Mouse (Mus musculus): ENCODE measurements at regions not wholly inside any gene's neighbourhood (a gene's known extent, or its start where the extent isn't known, plus 50 kb on each side); places are given as distances from the start of the nearest gene placed in this dataset.

- Histone ChIP-seq H3K27ac (replicated peaks; ENCODE audit: low read depth, low read length) (no peak overlapping the region), H3K27me3 (ENCODE audit: control insufficient read depth, insufficient read depth, low read length) (no peaks in the 10 kb centered on the region), H3K4me3 (replicated peaks; ENCODE audit: low read length) (no peak overlapping the region), H3K9me3 (ENCODE audit: control insufficient read depth, low read length) (no peaks in the 10 kb centered on the region), H3K36me3 (ENCODE audit: control insufficient read depth, insufficient read depth, low read length) (no peaks in the 10 kb centered on the region), H3K9ac (ENCODE audit: low read depth, low read length, severe bottlenecking) (no peak overlapping the region), H3K4me2 (replicated peaks; ENCODE audit: low read depth, low read length, severe bottlenecking) (no peak overlapping the region), H3K4me1 (ENCODE audit: control insufficient read depth, insufficient read depth, low read length) (no peaks in the 10 kb centered on the region)
- 90% methylated on average over 5 of the region's 5 CpGs for WGBS
- ATAC-seq (ENCODE audit: low FRiP score, low read depth), result no peak
- DNase-seq (ENCODE audit: low spot score), result no peak
- TF ChIP-seq POLR2A (IDR thresholded peaks at IDR 0.05; ENCODE audit: borderline replicate concordance, extremely low read depth, insufficient read depth, insufficient read length), result no peak
Measured at GRCm38 (mm10) chr19:36261819-36262218, 86.3 kb upstream of the Pcgf5 start.

- Histone ChIP-seq H3K27me3 (ENCODE audit: control insufficient read depth, insufficient read depth, low read length) (no peaks in the 10 kb centered on the region), H3K4me1 (ENCODE audit: control insufficient read depth, insufficient read depth, low read length) (no peaks in the 10 kb centered on the region), H3K9me3 (ENCODE audit: control insufficient read depth, low read length) (no peaks in the 10 kb centered on the region), H3K4me3 (replicated peaks; ENCODE audit: low read length) (no peak overlapping the region), H3K27ac (replicated peaks; ENCODE audit: low read depth, low read length) (no peak overlapping the region), H3K9ac (ENCODE audit: low read depth, low read length, severe bottlenecking) (no peak overlapping the region), H3K4me2 (replicated peaks; ENCODE audit: low read depth, low read length, severe bottlenecking) (no peak overlapping the region), H3K36me3 (ENCODE audit: control insufficient read depth, insufficient read depth, low read length) (no peaks in the 10 kb centered on the region)
- 83% methylated on average over 4 of the region's 4 CpGs for WGBS
- TF ChIP-seq POLR2A (IDR thresholded peaks at IDR 0.05; ENCODE audit: borderline replicate concordance, extremely low read depth, insufficient read depth, insufficient read length), result no peak
- ATAC-seq (ENCODE audit: low FRiP score, low read depth) (no peak), DNase-seq (ENCODE audit: low spot score) (no peak)
Measured at GRCm38 (mm10) chr19:36263923-36264322, 84.2 kb upstream of the Pcgf5 start.

- Histone ChIP-seq H3K27me3 (ENCODE audit: control insufficient read depth, insufficient read depth, low read length) (no peaks in the 10 kb centered on the region), H3K4me1 (ENCODE audit: control insufficient read depth, insufficient read depth, low read length) (no peaks in the 10 kb centered on the region), H3K4me2 (replicated peaks; ENCODE audit: low read depth, low read length, severe bottlenecking) (no peak overlapping the region), H3K27ac (replicated peaks; ENCODE audit: low read depth, low read length) (no peak overlapping the region), H3K4me3 (replicated peaks; ENCODE audit: low read length) (no peak overlapping the region), H3K9me3 (ENCODE audit: control insufficient read depth, low read length) (no peaks in the 10 kb centered on the region), H3K36me3 (ENCODE audit: control insufficient read depth, insufficient read depth, low read length) (no peaks in the 10 kb centered on the region), H3K9ac (ENCODE audit: low read depth, low read length, severe bottlenecking) (no peak overlapping the region)
- WGBS, result 90% methylated on average over 2 of the region's 2 CpGs
- DNase-seq (ENCODE audit: low spot score), result no peak
- no peak for ATAC-seq (ENCODE audit: low FRiP score, low read depth)
- no peak for TF ChIP-seq POLR2A (IDR thresholded peaks at IDR 0.05; ENCODE audit: borderline replicate concordance, extremely low read depth, insufficient read depth, insufficient read length)
Measured at GRCm38 (mm10) chr19:36264397-36264796, 83.7 kb upstream of the Pcgf5 start.

GRCm38 (mm10) chr19:36265276-36265675 lies 82.8 kb upstream of the Pcgf5 start:
- Histone ChIP-seq H3K36me3 (ENCODE audit: control insufficient read depth, insufficient read depth, low read length) (no peaks in the 10 kb centered on the region), H3K4me3 (replicated peaks; ENCODE audit: low read length) (no peak overlapping the region)
- ATAC-seq (ENCODE audit: low FRiP score, low read depth), result no peak

GRCm38 (mm10) chr19:36266346-36266745 lies 81.8 kb upstream of the Pcgf5 start:
- H3K9me3 ChIP-seq (ENCODE audit: control insufficient read depth, low read length), result no peaks in the 10 kb centered on the region
- no peak overlapping the region for H3K4me2 ChIP-seq (replicated peaks; ENCODE audit: low read depth, low read length, severe bottlenecking)
- no peak overlapping the region for H3K9ac ChIP-seq (ENCODE audit: low read depth, low read length, severe bottlenecking)
- no peaks in the 10 kb centered on the region for H3K36me3 ChIP-seq (ENCODE audit: control insufficient read depth, insufficient read depth, low read length)
- H3K4me3 ChIP-seq (replicated peaks; ENCODE audit: low read length), result no peak overlapping the region
- H3K27me3 ChIP-seq (ENCODE audit: control insufficient read depth, insufficient read depth, low read length), result no peaks in the 10 kb centered on the region
- 44% methylated on average over 8 of the region's 8 CpGs for WGBS
- ATAC-seq (ENCODE audit: low FRiP score, low read depth) (no peak), DNase-seq (ENCODE audit: low spot score) (no peak)
- no peak for TF ChIP-seq POLR2A (IDR thresholded peaks at IDR 0.05; ENCODE audit: borderline replicate concordance, extremely low read depth, insufficient read depth, insufficient read length)
- H3K27ac ChIP-seq (replicated peaks; ENCODE audit: low read depth, low read length), result no peak overlapping the region
- H3K4me1 ChIP-seq (ENCODE audit: control insufficient read depth, insufficient read depth, low read length), result no peaks in the 10 kb centered on the region

More at GRCm38 (mm10) chr19:36265276-36265675, 82.8 kb upstream of the Pcgf5 start:
- no peak overlapping the region for H3K4me2 ChIP-seq (replicated peaks; ENCODE audit: low read depth, low read length, severe bottlenecking)
- H3K9me3 ChIP-seq (ENCODE audit: control insufficient read depth, low read length), result no peaks in the 10 kb centered on the region
- H3K9ac ChIP-seq (ENCODE audit: low read depth, low read length, severe bottlenecking), result no peak overlapping the region
- DNase-seq (ENCODE audit: low spot score), result no peak
- 84% methylated on average over 1 of the region's 1 CpGs for WGBS
- H3K27me3 ChIP-seq (ENCODE audit: control insufficient read depth, insufficient read depth, low read length), result no peaks in the 10 kb centered on the region
- TF ChIP-seq POLR2A (IDR thresholded peaks at IDR 0.05; ENCODE audit: borderline replicate concordance, extremely low read depth, insufficient read depth, insufficient read length), result no peak
- no peak overlapping the region for H3K27ac ChIP-seq (replicated peaks; ENCODE audit: low read depth, low read length)
- H3K4me1 ChIP-seq (ENCODE audit: control insufficient read depth, insufficient read depth, low read length), result no peaks in the 10 kb centered on the region

- Histone ChIP-seq H3K27me3 (ENCODE audit: control insufficient read depth, insufficient read depth, low read length) (no peaks in the 10 kb centered on the region), H3K36me3 (ENCODE audit: control insufficient read depth, insufficient read depth, low read length) (no peaks in the 10 kb centered on the region), H3K9me3 (ENCODE audit: control insufficient read depth, low read length) (no peaks in the 10 kb centered on the region), H3K4me3 (replicated peaks; ENCODE audit: low read length) (no peak overlapping the region), H3K4me1 (ENCODE audit: control insufficient read depth, insufficient read depth, low read length) (no peaks in the 10 kb centered on the region), H3K4me2 (replicated peaks; ENCODE audit: low read depth, low read length, severe bottlenecking) (no peak overlapping the region), H3K27ac (replicated peaks; ENCODE audit: low read depth, low read length) (no peak overlapping the region), H3K9ac (ENCODE audit: low read depth, low read length, severe bottlenecking) (no peak overlapping the region)
- TF ChIP-seq POLR2A (IDR thresholded peaks at IDR 0.05; ENCODE audit: borderline replicate concordance, extremely low read depth, insufficient read depth, insufficient read length), result no peak
- 66% methylated on average over 3 of the region's 3 CpGs for WGBS
- ATAC-seq (ENCODE audit: low FRiP score, low read depth) (no peak), DNase-seq (ENCODE audit: low spot score) (no peak)
Measured at GRCm38 (mm10) chr19:36273466-36273865, 74.6 kb upstream of the Pcgf5 start.
